Mouse (Mus musculus) urinary bladder, adult 18-20 months (tissue): Measurements from ENCODE around the gene Pls1.

Experiments
- DNase-seq, 2 experiments: peaks; one replicate each; pipeline ENCODE4 v3.0.0; 2022; ENCODE audit warnings: low spot score in 2 of 2, mixed read lengths in 2 of 2

The Pls1 gene

DNA sequence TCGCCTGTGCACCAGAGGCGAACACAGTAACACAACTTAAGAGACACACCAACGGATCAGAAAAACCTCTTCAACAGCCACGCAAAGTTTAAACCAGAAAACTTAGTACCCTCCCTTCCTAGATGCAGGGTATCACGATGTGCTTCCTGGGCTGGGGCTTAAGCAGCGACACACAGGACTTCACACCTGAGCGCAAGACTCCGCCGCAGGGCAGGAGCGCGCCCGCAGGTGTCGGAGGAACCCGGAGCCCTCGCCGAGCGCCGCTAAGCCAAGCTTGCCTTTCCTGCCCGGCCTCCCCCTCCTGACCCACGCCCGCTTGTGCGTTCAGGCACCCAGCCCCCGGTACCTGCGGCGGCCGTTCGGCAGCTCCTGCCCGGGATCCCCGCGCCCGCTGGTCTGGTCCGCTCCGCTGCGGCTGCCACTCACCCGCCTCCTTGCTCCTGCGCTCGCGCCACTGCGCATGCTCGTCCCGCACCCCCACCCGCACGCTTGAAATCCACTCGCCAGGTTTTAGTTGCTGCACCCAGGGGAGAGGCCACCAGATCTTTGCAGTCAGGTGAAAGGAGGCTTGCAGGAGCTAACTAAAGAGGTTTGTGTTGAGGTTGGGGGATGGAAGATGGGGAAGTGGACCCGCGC, at the start of gene Pls1:
Gene Pls1, minus strand, starts transcription at position 487 of the 636 bp plus-strand sequence.
- DNase-seq, result peak; percentile 81 to 96

DNA sequence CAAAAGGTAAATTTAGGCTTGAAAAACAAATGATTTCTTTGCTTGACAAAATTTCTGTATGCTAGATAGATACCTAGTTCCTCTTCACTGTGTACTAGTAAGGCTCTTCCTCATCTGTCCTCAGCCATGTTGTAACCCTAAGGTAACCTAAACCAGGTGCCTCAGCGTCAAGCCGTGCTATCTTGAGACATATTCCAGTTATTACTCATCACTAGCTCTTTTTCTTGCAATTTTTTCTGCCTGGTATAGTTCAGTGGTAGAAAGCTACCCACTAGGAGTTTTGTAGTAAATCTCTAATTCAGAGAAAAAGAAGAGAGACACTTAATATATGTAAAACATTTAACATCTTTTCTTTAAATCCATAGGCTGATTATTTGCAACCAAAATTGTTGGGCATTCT, 37.6 kb upstream of the Pls1 start:
- DNase-seq, result no peak

DNA sequence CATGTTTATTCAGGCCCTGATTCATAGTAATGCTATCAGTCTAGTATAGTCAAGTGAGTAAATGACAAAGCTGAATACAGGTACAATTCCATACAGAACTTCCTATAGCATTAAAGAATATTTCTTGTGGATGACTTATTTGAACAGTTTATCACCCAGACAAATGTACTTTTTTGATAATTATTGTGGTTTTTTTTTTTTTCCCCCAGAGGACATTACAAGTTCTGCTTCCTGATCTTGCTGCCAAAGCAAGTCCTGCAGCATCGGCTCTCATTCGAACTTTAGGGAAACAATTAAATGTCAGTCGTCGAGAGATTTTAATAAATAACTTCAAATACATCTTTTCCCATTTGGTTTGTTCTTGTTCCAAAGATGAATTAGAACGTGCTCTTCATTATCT, 33.1 kb upstream of the Pls1 start:
- DNase-seq, result no peak

GRCm38 (mm10) chr9:95858027-95858570, 13.0 kb upstream of the Pls1 start:
- no peak for DNase-seq

- DNase-seq, result peak; percentile 91 to 95
Observed at GRCm38 (mm10) chr9:95857414-95858026, 12.4 kb upstream of the Pls1 start, which contains the start of gene Atr. TSS of gene Atr (plus strand) at chr9:95857597.

GRCm38 (mm10) chr9:95856004-95856403, 10.9 kb upstream of the Pls1 start:
- DNase-seq, result no peak

DNA sequence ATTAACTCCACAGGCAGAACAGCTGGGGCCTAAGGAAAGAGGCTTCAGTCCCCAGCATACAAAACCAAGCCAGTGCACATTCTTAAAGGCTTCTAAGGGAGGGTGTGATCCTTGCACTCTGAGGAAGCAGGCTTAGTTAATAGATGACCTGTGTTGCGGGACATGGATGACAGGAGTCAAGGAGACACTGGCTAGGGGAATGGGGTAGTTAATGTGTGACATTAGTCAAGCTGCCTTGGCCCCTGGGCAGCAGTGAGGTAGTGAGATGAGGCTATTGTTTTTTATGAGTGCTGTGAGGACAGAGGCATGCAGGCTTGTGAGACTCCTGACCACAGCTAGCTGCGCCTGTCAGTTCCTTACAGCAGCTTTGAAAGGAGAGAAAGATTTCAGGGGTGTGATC, 9.8 kb upstream of the Pls1 start:
- no peak for DNase-seq

DNA sequence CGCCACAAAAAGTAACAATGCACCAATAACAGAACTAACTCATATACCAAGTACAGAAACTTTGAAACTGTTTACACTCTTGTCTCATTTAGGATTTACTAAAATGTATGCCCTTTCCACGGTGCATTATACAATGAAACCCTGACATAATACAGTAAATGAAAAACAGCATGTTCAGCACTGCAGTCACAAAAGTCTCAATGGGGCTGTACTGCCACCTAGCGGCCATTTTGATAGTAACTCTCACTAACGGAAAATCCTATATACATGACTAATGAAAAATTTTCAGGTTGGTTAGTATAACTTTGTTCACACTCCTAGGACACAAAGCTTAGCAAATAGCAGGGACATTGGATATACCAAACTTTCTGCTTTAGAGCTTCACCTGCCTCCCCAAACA, 7.8 kb upstream of the Pls1 start:
- peak in 1 of 2 experiments; percentile 45 for DNase-seq

- no peak for DNase-seq
Observed at GRCm38 (mm10) chr9:95851671-95852070, 6.6 kb upstream of the Pls1 start.

GRCm38 (mm10) chr9:95845711-95846110, 600 bp upstream of the Pls1 start:
- no peak for DNase-seq

- no peak for DNase-seq
Observed at GRCm38 (mm10) chr9:95839424-95839823, 5.7 kb downstream of the Pls1 start.

- DNase-seq, result no peak
Observed at GRCm38 (mm10) chr9:95835741-95836140, 9.4 kb downstream of the Pls1 start.

DNA sequence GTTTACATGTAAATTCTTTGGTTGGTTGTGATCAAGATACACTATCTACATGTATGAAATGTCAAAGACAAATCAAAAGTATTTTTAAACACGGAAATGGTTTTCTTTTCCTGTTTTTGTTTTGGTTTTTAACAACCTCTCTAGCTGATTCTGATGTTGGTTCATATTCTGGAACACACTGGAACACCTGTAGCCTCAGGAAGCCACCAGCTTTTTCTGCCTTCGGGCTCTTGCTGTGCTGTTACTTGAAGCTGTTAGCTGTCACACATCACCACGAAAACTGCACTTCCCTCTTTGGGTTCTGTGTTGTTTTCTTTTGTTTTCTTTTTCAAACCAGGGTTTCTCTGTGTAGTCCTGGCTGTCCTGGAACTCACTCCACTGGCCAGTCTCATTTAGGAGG, 10.3 kb downstream of the Pls1 start:
- DNase-seq, result no peak

- no peak for DNase-seq
Observed at GRCm38 (mm10) chr9:95832758-95833157, 12.4 kb downstream of the Pls1 start.

DNA sequence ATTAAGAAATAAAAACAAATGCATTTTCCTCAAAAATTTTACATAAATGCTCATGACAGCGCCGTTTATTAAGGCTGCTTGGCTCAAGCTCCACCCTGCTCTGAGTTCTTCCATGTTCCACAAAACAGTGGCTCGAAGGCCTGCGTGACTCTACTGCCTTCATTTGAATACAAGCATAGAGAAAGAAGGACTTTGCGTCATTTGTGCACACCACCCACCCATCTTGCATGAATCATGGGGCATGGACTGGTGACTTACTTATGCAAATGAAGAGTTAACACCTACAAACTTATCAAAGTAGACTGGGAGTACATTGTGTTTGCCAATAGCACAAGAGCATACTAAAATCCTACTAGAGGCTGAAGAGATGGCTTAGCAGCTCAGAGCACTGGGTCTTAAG, 17.5 kb downstream of the Pls1 start:
- DNase-seq, result no peak

GRCm38 (mm10) chr9:95822531-95822930, 22.6 kb downstream of the Pls1 start:
- DNase-seq, result no peak

- no peak for DNase-seq
Observed at GRCm38 (mm10) chr9:95815706-95816105, 29.4 kb downstream of the Pls1 start.

- peak in 1 of 2 experiments; percentile 17 for DNase-seq
Observed at GRCm38 (mm10) chr9:95815015-95815673, 30.0 kb downstream of the Pls1 start.

GRCm38 (mm10) chr9:95813721-95814531, 31.2 kb downstream of the Pls1 start:
- no peak for DNase-seq

GRCm38 (mm10) chr9:95811817-95812216, 33.3 kb downstream of the Pls1 start:
- DNase-seq, result no peak

- no peak for DNase-seq
Observed at GRCm38 (mm10) chr9:95809596-95809995, 35.5 kb downstream of the Pls1 start.

DNA sequence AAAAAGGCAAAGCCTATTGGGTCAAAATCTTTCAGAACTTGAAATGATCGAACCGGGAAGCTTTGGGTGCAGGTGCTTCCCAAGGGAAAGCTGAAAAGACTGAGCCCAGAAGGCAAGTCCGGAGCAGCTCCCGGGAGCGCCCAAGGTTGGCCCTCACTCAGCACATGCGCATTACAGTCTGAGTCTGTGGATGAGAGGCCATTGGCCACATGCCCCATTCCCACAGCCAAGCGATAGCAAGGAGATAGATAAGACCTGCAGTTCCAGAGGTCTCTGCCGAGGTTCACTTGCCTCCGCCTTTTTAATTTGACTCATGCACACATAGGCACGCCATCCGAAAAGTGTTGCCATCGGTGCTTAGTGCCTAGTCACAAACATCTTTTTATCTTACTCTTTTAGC, 39.7 kb downstream of the Pls1 start:
- DNase-seq, result no peak
